Mouse (Mus musculus): ENCODE results near the gene Akap17b. TPM values are rescaled to one million over a fixed set of nuclear protein-coding genes. Genes with fewer than 3 reads are reported as not detected.

Gene Akap17b
- polyA plus RNA-seq, 1 experiment = 0.25 TPM

- Histone ChIP-seq H3K79me2 (ENCODE audit: control insufficient read depth, insufficient read depth) (peaks cover 8% of the 10 kb centered on the region), H3ac (ENCODE audit: control insufficient read depth, insufficient read length, low read depth) (no peak overlapping the region), H3K79me3 (ENCODE audit: low read depth) (peaks cover 2% of the 10 kb centered on the region), H3K4me3 (ENCODE audit: insufficient read depth, poor library complexity, severe bottlenecking) (no peak overlapping the region), H3K36me3 (ENCODE audit: control insufficient read depth, insufficient read depth) (no peaks in the 10 kb centered on the region), H3K27me3 (ENCODE audit: control insufficient read depth, insufficient read depth, insufficient read length) (no peaks in the 10 kb centered on the region)
- TF ChIP-seq CTCF (IDR thresholded peaks at IDR 0.05; ENCODE audit: control insufficient read depth, insufficient read depth, insufficient read length) (no peak), MAX (IDR thresholded peaks at IDR 0.05) (no peak), USF1 (IDR thresholded peaks at IDR 0.05; ENCODE audit: low read depth) (no peak)
Measured at GRCm38 (mm10) chrX:36595247-36595646, 49.9 kb downstream of the Akap17b start.

- Histone ChIP-seq H3ac (ENCODE audit: control insufficient read depth, insufficient read length, low read depth) (no peak overlapping the region), H3K79me2 (ENCODE audit: control insufficient read depth, insufficient read depth) (no peaks in the 10 kb centered on the region), H3K4me3 (ENCODE audit: insufficient read depth, poor library complexity, severe bottlenecking) (no peak overlapping the region), H3K36me3 (ENCODE audit: control insufficient read depth, insufficient read depth) (no peaks in the 10 kb centered on the region), H3K27me3 (ENCODE audit: control insufficient read depth, insufficient read depth, insufficient read length) (no peaks in the 10 kb centered on the region), H3K79me3 (ENCODE audit: low read depth) (no peaks in the 10 kb centered on the region)
- TF ChIP-seq CTCF (IDR thresholded peaks at IDR 0.05; ENCODE audit: control insufficient read depth, insufficient read depth, insufficient read length) = no peak
- no peak for TF ChIP-seq MAX (IDR thresholded peaks at IDR 0.05)
- TF ChIP-seq USF1 (IDR thresholded peaks at IDR 0.05; ENCODE audit: low read depth) = no peak
- no peak for TF ChIP-seq FOSL1 (IDR thresholded peaks at IDR 0.05; ENCODE audit: insufficient read depth, low read length, poor library complexity, severe bottlenecking)
- TF ChIP-seq MYOG (IDR thresholded peaks at IDR 0.05; ENCODE audit: control insufficient read depth, extremely low read depth, insufficient read length) = no peak
- no peak for TF ChIP-seq MYOD1 (IDR thresholded peaks at IDR 0.05; ENCODE audit: control insufficient read depth, insufficient read length, low read depth)
- no peak for TF ChIP-seq CEBPB (IDR thresholded peaks at IDR 0.05; ENCODE audit: low read depth)
Measured at GRCm38 (mm10) chrX:36591539-36591938, 53.7 kb downstream of the Akap17b start.

- Histone ChIP-seq H3K79me2 (ENCODE audit: control insufficient read depth, insufficient read depth) (no peaks in the 10 kb centered on the region), H3K79me3 (ENCODE audit: low read depth) (no peaks in the 10 kb centered on the region), H3K36me3 (ENCODE audit: control insufficient read depth, insufficient read depth) (no peaks in the 10 kb centered on the region), H3K27me3 (ENCODE audit: control insufficient read depth, insufficient read depth, insufficient read length) (no peaks in the 10 kb centered on the region), H3ac (ENCODE audit: control insufficient read depth, insufficient read length, low read depth) (no peak overlapping the region), H3K4me3 (ENCODE audit: insufficient read depth, poor library complexity, severe bottlenecking) (no peak overlapping the region)
- TF ChIP-seq FOSL1 (IDR thresholded peaks at IDR 0.05; ENCODE audit: insufficient read depth, low read length, poor library complexity, severe bottlenecking) (no peak), MYOD1 (IDR thresholded peaks at IDR 0.05; ENCODE audit: control insufficient read depth, insufficient read length, low read depth) (no peak), USF1 (IDR thresholded peaks at IDR 0.05; ENCODE audit: low read depth) (no peak), CTCF (IDR thresholded peaks at IDR 0.05; ENCODE audit: control insufficient read depth, insufficient read depth, insufficient read length) (no peak), MYOG (IDR thresholded peaks at IDR 0.05; ENCODE audit: control insufficient read depth, extremely low read depth, insufficient read length) (no peak), MAX (IDR thresholded peaks at IDR 0.05) (no peak), CEBPB (IDR thresholded peaks at IDR 0.05; ENCODE audit: low read depth) (no peak)
Measured at GRCm38 (mm10) chrX:36591120-36591519, 54.1 kb downstream of the Akap17b start.

- no peak overlapping the region for H3K4me3 ChIP-seq (ENCODE audit: insufficient read depth, poor library complexity, severe bottlenecking)
- no peak overlapping the region for H3ac ChIP-seq (ENCODE audit: control insufficient read depth, insufficient read length, low read depth)
- H3K79me3 ChIP-seq (ENCODE audit: low read depth) = no peaks in the 10 kb centered on the region
- H3K27me3 ChIP-seq (ENCODE audit: control insufficient read depth, insufficient read depth, insufficient read length) = no peaks in the 10 kb centered on the region
- H3K79me2 ChIP-seq (ENCODE audit: control insufficient read depth, insufficient read depth) = no peaks in the 10 kb centered on the region
- TF ChIP-seq CEBPB (IDR thresholded peaks at IDR 0.05; ENCODE audit: low read depth) (no peak), USF1 (IDR thresholded peaks at IDR 0.05; ENCODE audit: low read depth) (no peak), CTCF (IDR thresholded peaks at IDR 0.05; ENCODE audit: control insufficient read depth, insufficient read depth, insufficient read length) (no peak), FOSL1 (IDR thresholded peaks at IDR 0.05; ENCODE audit: insufficient read depth, low read length, poor library complexity, severe bottlenecking) (no peak), MYOD1 (IDR thresholded peaks at IDR 0.05; ENCODE audit: control insufficient read depth, insufficient read length, low read depth) (no peak), MAX (IDR thresholded peaks at IDR 0.05) (no peak), MYOG (IDR thresholded peaks at IDR 0.05; ENCODE audit: control insufficient read depth, extremely low read depth, insufficient read length) (no peak)
- no peaks in the 10 kb centered on the region for H3K36me3 ChIP-seq (ENCODE audit: control insufficient read depth, insufficient read depth)
Measured at GRCm38 (mm10) chrX:36590266-36590665, 54.9 kb downstream of the Akap17b start.

- Histone ChIP-seq H3K79me3 (ENCODE audit: low read depth) (no peaks in the 10 kb centered on the region), H3ac (ENCODE audit: control insufficient read depth, insufficient read length, low read depth) (no peak overlapping the region), H3K36me3 (ENCODE audit: control insufficient read depth, insufficient read depth) (no peaks in the 10 kb centered on the region), H3K4me3 (ENCODE audit: insufficient read depth, poor library complexity, severe bottlenecking) (no peak overlapping the region), H3K79me2 (ENCODE audit: control insufficient read depth, insufficient read depth) (no peaks in the 10 kb centered on the region), H3K27me3 (ENCODE audit: control insufficient read depth, insufficient read depth, insufficient read length) (no peaks in the 10 kb centered on the region)
- TF ChIP-seq MAX (IDR thresholded peaks at IDR 0.05) = no peak
- TF ChIP-seq FOSL1 (IDR thresholded peaks at IDR 0.05; ENCODE audit: insufficient read depth, low read length, poor library complexity, severe bottlenecking) = no peak
- TF ChIP-seq USF1 (IDR thresholded peaks at IDR 0.05; ENCODE audit: low read depth) = no peak
- TF ChIP-seq MYOD1 (IDR thresholded peaks at IDR 0.05; ENCODE audit: control insufficient read depth, insufficient read length, low read depth) = no peak
- no peak for TF ChIP-seq CEBPB (IDR thresholded peaks at IDR 0.05; ENCODE audit: low read depth)
- no peak for TF ChIP-seq MYOG (IDR thresholded peaks at IDR 0.05; ENCODE audit: control insufficient read depth, extremely low read depth, insufficient read length)
- TF ChIP-seq CTCF (IDR thresholded peaks at IDR 0.05; ENCODE audit: control insufficient read depth, insufficient read depth, insufficient read length) = no peak
Measured at GRCm38 (mm10) chrX:36587304-36588209, 57.6 kb downstream of the Akap17b start.
